Mouse (Mus musculus): ENCODE measurements around the gene Eif4e1b. TPM values are rescaled to one million over a fixed set of nuclear protein-coding genes. Genes with fewer than 3 reads are reported as not detected.
A peak's percentile ranks its signal among the peaks of the same experiment; 100 is the strongest.

Gene Eif4e1b
- polyA plus RNA-seq, 1 experiment = 3.1 TPM

DNA sequence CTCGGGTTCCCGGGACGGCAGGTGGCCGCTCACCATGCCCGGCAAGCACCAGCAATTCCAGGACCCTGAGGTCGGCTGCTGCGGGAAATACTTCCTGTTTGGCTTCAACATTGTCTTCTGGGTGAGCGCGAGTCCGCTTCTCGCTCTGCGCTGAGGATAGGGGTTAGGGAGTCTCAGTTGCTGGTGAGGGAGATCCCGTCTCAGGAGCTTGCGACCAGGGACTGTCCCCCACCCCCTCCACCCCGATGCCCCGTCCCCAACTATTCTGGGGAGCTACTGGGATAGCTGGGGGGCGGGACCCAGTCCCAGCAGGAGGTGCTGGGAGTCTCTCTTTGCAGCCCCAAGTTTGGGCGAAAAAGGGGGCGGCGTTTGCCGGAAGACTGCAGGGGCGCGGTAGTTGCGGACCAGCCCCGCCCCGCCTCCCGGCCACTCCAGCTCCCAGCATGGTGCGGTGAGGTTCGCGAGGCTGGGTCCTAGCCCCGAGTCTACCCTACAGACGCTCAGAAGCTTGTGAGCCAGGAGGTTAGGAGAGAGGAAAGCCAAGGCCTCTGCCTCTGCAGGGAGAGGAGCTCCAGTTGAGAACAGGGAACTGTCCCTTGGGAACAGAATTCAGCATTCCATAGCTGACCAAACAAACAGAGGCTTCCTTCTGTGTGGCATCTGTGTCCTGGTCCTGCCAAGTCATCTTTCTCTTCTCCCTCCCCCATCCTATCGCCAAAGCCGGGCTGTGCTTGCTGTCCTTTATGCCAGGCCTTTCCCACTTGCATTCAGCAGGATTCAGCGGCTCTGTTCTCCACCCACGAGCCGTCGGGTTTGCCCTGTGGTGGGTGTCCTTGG lies 6.0 kb downstream of the Eif4e1b start:
- TF ChIP-seq CTCF (IDR thresholded peaks at IDR 0.05; ENCODE audit: control insufficient read depth, insufficient read depth, low read length) (no peak), POLR2A (IDR thresholded peaks at IDR 0.05; ENCODE audit: borderline replicate concordance, control insufficient read depth, low read depth, low read length) (no peak)
- H3K4me1 ChIP-seq (ENCODE audit: control insufficient read depth, insufficient read depth, low read length) = no peaks in the 10 kb centered on the region
- peak overlapping the region; percentile 68 for H3K4me3 ChIP-seq (replicated peaks; ENCODE audit: control insufficient read depth, low read depth, low read length)
- no peak overlapping the region; the same call in 1 of the 2 replicates for H3K27ac ChIP-seq (ENCODE audit: control insufficient read depth, insufficient read depth, low read depth, low read length, poor library complexity)
- WGBS = 3% methylated on average over 38 of the region's 38 CpGs

DNA sequence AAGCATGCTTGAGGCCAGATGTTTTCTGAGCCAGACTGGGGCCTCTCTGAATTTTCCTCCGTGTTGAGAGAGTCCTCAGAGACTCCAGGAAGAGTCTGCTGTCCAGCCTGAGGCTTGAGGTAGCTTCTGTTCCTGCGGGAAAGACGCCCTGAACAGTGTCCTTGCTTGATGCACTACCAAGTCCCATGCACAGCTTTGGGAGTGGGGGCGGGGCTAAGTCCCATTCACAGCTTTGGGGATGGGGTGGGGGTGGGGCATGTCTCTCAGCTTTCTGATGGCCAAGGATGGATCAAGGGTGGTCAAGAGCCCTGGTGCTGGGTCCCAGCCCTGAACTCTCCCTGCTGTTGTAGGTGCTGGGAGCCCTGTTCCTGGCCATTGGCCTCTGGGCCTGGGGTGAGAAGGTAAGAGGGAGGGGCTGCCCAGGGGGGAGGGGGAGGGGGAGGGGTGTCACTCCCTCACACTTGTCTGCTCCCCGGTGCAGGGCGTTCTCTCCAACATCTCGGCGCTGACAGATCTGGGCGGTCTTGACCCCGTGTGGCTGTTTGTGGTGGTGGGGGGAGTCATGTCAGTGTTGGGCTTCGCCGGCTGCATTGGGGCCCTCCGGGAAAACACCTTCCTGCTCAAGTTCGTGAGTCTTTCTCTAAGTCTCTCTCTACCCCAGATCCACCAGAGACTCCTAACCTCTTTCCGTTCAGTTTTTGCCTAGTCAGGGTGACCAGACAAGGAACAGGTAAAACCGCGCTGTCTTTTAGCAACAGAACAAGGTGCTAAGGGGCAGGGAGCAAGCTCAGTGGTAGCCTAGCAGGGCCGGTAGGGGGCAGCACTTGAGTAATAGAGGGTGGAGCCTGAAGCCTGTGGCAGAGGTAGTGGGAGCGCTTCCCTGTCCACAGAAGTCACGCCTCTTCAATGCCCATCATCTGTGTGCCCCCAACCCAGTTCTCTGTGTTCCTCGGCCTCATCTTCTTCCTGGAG lies 8.7 kb downstream of the Eif4e1b start:
- H3K4me1 ChIP-seq (ENCODE audit: control insufficient read depth, insufficient read depth, low read length) = no peaks in the 10 kb centered on the region
- WGBS = 25% methylated on average over 21 of the region's 21 CpGs
- no peak overlapping the region for H3K4me3 ChIP-seq (replicated peaks; ENCODE audit: control insufficient read depth, low read depth, low read length)
- H3K27ac ChIP-seq (ENCODE audit: control insufficient read depth, insufficient read depth, low read depth, low read length, poor library complexity) = no peak overlapping the region
- no peak for TF ChIP-seq CTCF (IDR thresholded peaks at IDR 0.05; ENCODE audit: control insufficient read depth, insufficient read depth, low read length)
- TF ChIP-seq POLR2A (IDR thresholded peaks at IDR 0.05; ENCODE audit: borderline replicate concordance, control insufficient read depth, low read depth, low read length) = no peak

DNA sequence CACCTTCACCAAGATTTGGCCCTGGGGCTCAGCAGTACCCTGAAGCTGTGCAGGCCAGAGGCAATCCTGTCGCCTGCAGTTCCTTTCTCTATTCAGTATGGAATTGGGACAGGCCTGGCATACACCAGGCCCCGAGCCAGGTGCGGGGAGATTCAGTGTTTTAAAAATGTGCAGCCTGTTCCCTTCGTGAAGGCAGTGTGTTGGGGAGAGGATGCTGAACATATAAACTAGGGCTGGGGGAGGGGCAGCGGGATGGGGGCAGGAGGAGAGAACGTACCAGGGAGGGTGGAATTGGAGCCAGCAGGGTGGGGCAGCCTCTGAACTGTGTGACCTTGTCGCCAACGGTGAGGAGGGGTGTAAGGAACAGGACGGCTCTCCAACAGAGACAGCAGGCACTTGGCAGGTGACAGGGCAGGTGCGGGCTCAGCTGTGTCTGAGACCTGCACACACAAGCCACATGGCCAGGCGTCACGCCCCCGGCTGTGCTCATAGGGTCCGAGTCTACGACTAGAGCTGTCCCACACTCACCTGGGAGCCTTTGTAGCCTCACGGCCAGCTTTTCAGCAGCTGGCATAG lies 10.3 kb downstream of the Eif4e1b start:
- H3K27ac ChIP-seq (ENCODE audit: control insufficient read depth, insufficient read depth, low read depth, low read length, poor library complexity) = no peak overlapping the region
- no peak overlapping the region for H3K4me3 ChIP-seq (replicated peaks; ENCODE audit: control insufficient read depth, low read depth, low read length)
- no peak for TF ChIP-seq CTCF (IDR thresholded peaks at IDR 0.05; ENCODE audit: control insufficient read depth, insufficient read depth, low read length)
- TF ChIP-seq POLR2A (IDR thresholded peaks at IDR 0.05; ENCODE audit: borderline replicate concordance, control insufficient read depth, low read depth, low read length) = no peak
- no peaks in the 10 kb centered on the region for H3K4me1 ChIP-seq (ENCODE audit: control insufficient read depth, insufficient read depth, low read length)
- 84% methylated on average over 16 of the region's 16 CpGs for WGBS

DNA sequence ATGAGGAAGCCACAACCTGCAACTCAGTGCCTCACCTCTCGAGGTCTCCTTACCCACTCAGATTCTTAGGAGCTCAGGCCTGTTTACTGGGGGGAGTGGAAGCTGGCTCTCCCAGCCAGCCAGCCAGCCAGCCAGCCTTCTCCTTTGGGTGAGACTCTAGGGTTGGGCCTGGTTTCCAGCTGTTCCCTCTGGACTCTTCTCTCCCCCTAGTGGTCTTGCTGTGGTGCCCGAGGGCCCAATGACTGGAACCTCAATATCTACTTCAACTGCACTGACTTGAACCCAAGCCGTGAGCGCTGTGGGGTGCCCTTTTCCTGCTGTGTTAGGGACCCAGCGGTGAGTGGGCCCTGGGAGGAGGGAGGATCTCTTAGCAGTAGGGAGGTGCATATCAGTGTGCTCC lies 11.0 kb downstream of the Eif4e1b start:
- H3K4me1 ChIP-seq (ENCODE audit: control insufficient read depth, insufficient read depth, low read length) = no peaks in the 10 kb centered on the region
- TF ChIP-seq POLR2A (IDR thresholded peaks at IDR 0.05; ENCODE audit: borderline replicate concordance, control insufficient read depth, low read depth, low read length) = no peak
- no peak for TF ChIP-seq CTCF (IDR thresholded peaks at IDR 0.05; ENCODE audit: control insufficient read depth, insufficient read depth, low read length)
- no peak overlapping the region for H3K27ac ChIP-seq (ENCODE audit: control insufficient read depth, insufficient read depth, low read depth, low read length, poor library complexity)
- 53% methylated on average over 5 of the region's 5 CpGs for WGBS
- H3K4me3 ChIP-seq (replicated peaks; ENCODE audit: control insufficient read depth, low read depth, low read length) = no peak overlapping the region

DNA sequence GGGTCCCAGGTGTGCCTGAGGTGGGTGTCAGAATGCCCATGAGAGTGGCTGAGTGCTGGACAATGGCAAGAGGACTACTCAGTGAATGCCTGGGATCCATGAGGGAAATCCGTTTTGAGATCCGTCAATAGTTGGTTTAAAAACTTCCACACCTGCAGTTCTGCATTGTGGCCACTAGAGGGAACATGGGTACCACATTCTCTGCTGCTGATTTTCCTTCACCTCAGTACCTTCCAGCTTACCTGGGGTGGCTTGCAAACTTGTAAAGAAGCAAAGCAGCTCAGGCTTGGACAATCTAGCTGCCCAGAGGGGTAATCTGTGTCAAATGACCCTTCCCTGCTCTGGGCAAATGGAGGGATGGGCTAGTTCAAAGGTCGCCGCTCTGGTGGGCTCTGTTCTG lies 13.6 kb downstream of the Eif4e1b start:
- Histone ChIP-seq H3K4me1 (ENCODE audit: control insufficient read depth, insufficient read depth, low read length) (no peaks in the 10 kb centered on the region), H3K4me3 (replicated peaks; ENCODE audit: control insufficient read depth, low read depth, low read length) (no peak overlapping the region), H3K27ac (ENCODE audit: control insufficient read depth, insufficient read depth, low read depth, low read length, poor library complexity) (no peak overlapping the region)
- WGBS = 43% methylated on average over 4 of the region's 4 CpGs
- TF ChIP-seq CTCF (IDR thresholded peaks at IDR 0.05; ENCODE audit: control insufficient read depth, insufficient read depth, low read length) (peak; percentile 67), POLR2A (IDR thresholded peaks at IDR 0.05; ENCODE audit: borderline replicate concordance, control insufficient read depth, low read depth, low read length) (no peak)

DNA sequence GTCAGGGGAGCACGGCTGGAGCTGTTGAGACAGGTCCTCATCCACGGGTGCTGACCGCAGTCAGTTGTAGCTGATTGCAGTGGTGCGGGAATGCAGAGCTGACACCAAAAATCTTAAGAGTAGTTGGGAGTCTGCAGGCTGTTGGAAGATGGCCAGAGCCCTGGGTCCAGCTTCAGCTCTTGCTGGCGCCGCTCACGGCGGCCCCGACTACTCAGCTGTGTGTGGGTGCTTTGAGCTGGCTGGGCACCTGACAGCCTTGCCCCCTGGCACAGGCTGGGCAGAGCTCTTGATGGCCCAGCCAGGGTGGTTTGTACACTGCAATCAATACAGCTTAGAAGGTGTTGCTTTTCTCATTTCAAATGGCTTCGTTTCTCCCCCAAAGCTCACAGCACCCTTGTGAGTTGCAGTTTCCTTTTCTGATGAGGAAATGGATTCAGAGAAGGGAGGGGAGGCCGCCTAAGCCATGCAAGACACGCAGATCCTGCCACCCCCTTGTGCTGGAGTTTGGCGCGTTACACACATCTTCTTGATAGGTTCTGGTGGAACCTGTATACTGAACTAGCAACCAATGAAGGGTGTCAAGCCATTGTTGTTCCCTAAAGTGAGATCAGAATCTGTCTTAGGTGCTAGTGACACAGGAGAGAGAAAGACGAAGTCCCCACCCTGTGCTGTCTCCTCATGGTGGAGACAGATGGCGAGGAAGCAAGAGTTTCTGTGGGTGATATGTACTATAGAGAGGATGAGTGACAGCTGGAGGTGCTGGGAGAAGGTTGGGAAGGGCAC lies 14.3 kb downstream of the Eif4e1b start:
- Histone ChIP-seq H3K4me3 (replicated peaks; ENCODE audit: control insufficient read depth, low read depth, low read length) (no peak overlapping the region), H3K4me1 (ENCODE audit: control insufficient read depth, insufficient read depth, low read length) (no peaks in the 10 kb centered on the region), H3K27ac (ENCODE audit: control insufficient read depth, insufficient read depth, low read depth, low read length, poor library complexity) (no peak overlapping the region)
- TF ChIP-seq POLR2A (IDR thresholded peaks at IDR 0.05; ENCODE audit: borderline replicate concordance, control insufficient read depth, low read depth, low read length) = no peak
- TF ChIP-seq CTCF (IDR thresholded peaks at IDR 0.05; ENCODE audit: control insufficient read depth, insufficient read depth, low read length) = no peak
- 68% methylated on average over 16 of the region's 16 CpGs for WGBS

DNA sequence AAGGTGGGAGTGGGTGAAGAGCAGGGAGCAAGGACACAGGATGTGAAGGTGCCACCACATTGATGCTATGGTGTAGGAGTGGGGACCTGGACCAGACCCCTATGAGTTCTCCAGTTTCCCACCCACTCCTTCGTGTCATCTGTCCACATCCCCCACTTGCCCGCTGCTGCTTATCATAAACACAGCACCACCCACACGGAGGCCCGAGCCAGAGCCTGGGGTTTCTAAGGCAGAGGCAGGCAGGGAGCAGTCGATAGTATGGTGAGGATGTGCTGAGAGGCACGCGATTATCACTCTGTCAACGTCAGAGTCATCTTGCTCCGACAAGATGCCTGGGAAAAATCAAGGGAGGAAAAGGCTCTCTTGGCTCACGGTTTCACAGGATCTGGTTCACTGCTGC lies 14.9 kb downstream of the Eif4e1b start:
- Histone ChIP-seq H3K27ac (ENCODE audit: control insufficient read depth, insufficient read depth, low read depth, low read length, poor library complexity) (no peak overlapping the region), H3K4me3 (replicated peaks; ENCODE audit: control insufficient read depth, low read depth, low read length) (no peak overlapping the region), H3K4me1 (ENCODE audit: control insufficient read depth, insufficient read depth, low read length) (no peaks in the 10 kb centered on the region)
- WGBS = 68% methylated on average over 10 of the region's 10 CpGs
- TF ChIP-seq POLR2A (IDR thresholded peaks at IDR 0.05; ENCODE audit: borderline replicate concordance, control insufficient read depth, low read depth, low read length) (no peak), CTCF (IDR thresholded peaks at IDR 0.05; ENCODE audit: control insufficient read depth, insufficient read depth, low read length) (no peak)
